Mouse (Mus musculus) cerebellum, adult 2 months (tissue): Measurements from ENCODE around the gene Vpreb3.

Source experiments
- CTCF ChIP-seq: fragments of 200-500 bp; IDR thresholded peaks from 2 replicates; pipeline ENCODE4 v1.5.1; 2011; ENCODE audit warnings: low read depth, mild to moderate bottlenecking, control low read depth, low read length, moderate library complexity, borderline replicate concordance; ENCODE audit not compliant: insufficient read depth
- POLR2A ChIP-seq: fragments of 200-500 bp; IDR thresholded peaks from 2 replicates; pipeline ENCODE4 v1.6.1; 2011; ENCODE audit warnings: low read length, control low read depth, borderline replicate concordance; ENCODE audit not compliant: insufficient read depth

GRCm38 (mm10) chr10:75936909-75937667, 5.8 kb upstream of the Vpreb3 start:
- no peak for TF ChIP-seq CTCF
- TF ChIP-seq POLR2A = no peak
